Mouse (Mus musculus): Measurements from ENCODE around the gene Lars2. TPM values are rescaled to one million over a fixed set of nuclear protein-coding genes. Genes with fewer than 3 reads are reported as not detected.

Lars2 gene
- total RNA-seq (2023): 100 to 1,000 TPM; 413 to 443 TPM

DNA sequence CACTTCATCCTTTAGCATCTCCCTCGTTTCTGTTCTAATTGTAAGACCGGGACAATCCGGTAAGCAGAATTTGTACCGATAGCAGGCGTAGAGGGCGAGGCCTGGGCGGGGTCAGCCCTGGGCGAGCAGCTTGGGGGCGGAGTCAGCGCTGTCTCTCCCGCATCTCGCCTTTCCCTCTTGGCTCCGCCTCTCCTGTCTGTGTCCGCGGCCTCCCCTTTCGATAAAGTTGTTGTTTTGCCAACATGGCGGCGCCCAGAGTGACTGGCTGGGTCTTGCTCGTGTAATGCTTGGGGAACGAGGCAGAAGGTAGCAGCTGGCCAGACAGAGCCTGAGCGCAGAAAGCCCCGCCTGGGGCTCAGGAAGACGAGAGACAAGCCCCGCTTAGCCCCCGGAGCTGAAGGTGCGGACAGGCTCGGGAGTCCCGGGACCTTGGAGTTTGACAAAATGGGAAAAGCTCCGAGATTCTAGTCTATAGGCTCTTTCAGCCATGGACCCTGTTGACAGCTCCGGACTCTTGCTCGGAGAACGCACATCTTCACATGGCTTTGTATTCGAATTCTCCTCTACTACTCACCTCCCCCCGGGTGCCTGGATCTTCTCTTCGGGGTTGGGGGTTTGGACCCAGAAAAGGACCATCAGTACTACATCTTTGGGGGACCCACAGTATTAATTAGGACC is at the start of gene Lars2:
Gene Lars2, plus strand, starts transcription at position 220 of the 678 bp plus-strand sequence.

DNA sequence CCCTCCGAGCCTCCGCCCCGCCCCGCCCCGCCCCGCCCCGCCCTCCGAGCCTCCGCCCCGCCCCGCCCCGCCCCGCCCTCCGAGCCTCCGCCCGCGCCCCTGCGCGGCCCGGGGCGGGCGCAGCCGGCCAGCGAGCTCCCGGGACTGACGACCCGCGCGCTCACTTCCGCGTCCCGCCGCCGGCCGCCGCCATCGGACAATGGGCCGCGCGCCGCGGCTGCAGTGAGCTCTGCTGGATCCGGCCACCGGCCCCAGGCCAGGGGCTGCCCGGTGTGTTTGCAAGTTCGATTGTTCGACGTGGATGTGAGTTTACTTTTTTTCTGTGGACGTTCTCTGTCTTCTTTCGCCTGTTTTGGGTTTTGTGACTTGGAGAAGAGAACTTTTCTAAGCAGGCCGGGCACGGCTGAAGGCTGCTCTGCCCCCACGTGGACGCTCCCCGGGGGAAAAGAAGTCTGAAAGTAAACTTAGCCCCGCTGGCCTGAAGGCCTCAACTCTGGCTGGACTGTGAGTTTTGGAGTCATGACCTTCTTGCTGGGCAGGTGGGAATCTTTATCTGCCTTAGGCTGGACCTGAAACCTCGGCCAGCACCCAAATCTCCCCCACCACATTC is 112.0 kb downstream of the Lars2 start, which contains the start of gene Limd1:
Gene Limd1, plus strand, starts transcription at position 121 of the 610 bp plus-strand sequence.

Other genes starting within 250 kb of the Lars2 start
- gene Clec3b, start 216.0 kb upstream of the Lars2 start, total RNA-seq (2023): not detected
- gene Cdcp1, start 150.9 kb upstream of the Lars2 start, total RNA-seq (2023): under 1 TPM in 1 of 2 experiments, not detected in 1; 0.15 TPM
- not detected for gene Tmem158, start 106.2 kb upstream of the Lars2 start, total RNA-seq (2023)
- gene Limd1, start 111.8 kb downstream of the Lars2 start, total RNA-seq (2023): 100 to 1,000 TPM; 133 to 151 TPM
- 10 to 100 TPM; 26.9 to 27.6 TPM for gene Sacm1l, start 162.8 kb downstream of the Lars2 start, total RNA-seq (2023)

Measured in B cell, adult 67 days (primary cell).